Mouse (Mus musculus) midbrain, embryonic 10.5 days (tissue): ENCODE measurements at regions not wholly inside any gene's neighbourhood (a gene's known extent, or its start where the extent isn't known, plus 50 kb on each side); places are given as distances from the start of the nearest gene placed in this dataset.

Experiments
- DNase-seq: peaks from one replicate; pipeline ENCODE4 v3.0.0-alpha.2; 2017; ENCODE audit warnings: low spot score
- H3K27ac ChIP-seq: fragments of 300-500 bp; sonication (generic); replicated peaks from 2 replicates; pipeline ENCODE4 v1.5.1; 2016; ENCODE audit warnings: mild to moderate bottlenecking
- H3K27me3 ChIP-seq: fragments of 300-500 bp; sonication (generic); 2 replicates; pipeline ENCODE4 v1.6.1; 2016; ENCODE audit warnings: low read depth, mild to moderate bottlenecking; ENCODE audit not compliant: poor library complexity, severe bottlenecking
- H3K36me3 ChIP-seq: fragments of 300-500 bp; sonication (generic); 2 replicates; pipeline ENCODE4 v1.6.1; 2016; ENCODE audit warnings: mild to moderate bottlenecking, moderate library complexity
- H3K4me1 ChIP-seq: fragments of 300-500 bp; sonication (generic); 2 replicates; pipeline ENCODE4 v1.6.1; 2016
- H3K4me3 ChIP-seq: fragments of 300-500 bp; sonication (generic); 2 replicates; pipeline ENCODE4 v1.5.1; 2016; ENCODE audit warnings: mild to moderate bottlenecking, moderate library complexity
- H3K9me3 ChIP-seq: fragments of 300-500 bp; sonication (generic); replicated peaks from 2 replicates; pipeline ENCODE4 v1.6.1; 2016; ENCODE audit warnings: mild to moderate bottlenecking
- WGBS: fragments of 180-500 bp; shearing (Covaris S2); methylation state at CpG from one replicate; pipeline ENCODE4 v1.1.7; 2016; 5-methylcytosine and 5-hydroxymethylcytosine counted together

DNA sequence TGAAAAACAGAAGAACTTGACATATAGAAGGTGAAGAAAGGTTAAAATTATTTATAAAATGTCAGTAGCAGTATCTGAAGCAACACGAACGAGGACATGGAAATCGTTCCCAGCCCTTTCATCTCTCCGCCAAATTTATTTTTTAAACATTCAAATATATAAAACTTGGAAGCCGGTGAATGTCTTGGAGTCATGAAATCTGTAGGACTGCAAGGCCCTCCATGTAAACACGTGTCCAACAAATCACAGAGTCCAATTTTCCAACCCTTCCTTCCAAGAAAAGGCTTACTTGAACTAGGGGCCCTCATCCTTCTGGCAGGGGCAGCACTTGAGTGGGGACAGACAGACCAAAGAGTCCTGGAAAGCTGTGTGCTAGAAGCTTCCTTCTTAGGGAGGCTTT is 237.0 kb downstream of the Map2k4 start:
- no peaks in the 10 kb centered on the region for H3K27me3 ChIP-seq
- WGBS = 89% methylated on average over 6 of the region's 6 CpGs
- no peak overlapping the region for H3K4me3 ChIP-seq
- no peak overlapping the region for H3K27ac ChIP-seq
- H3K4me1 ChIP-seq = no peaks in the 10 kb centered on the region
- DNase-seq = no peak
- H3K9me3 ChIP-seq = no peaks in the 10 kb centered on the region
- H3K36me3 ChIP-seq = no peaks in the 10 kb centered on the region

DNA sequence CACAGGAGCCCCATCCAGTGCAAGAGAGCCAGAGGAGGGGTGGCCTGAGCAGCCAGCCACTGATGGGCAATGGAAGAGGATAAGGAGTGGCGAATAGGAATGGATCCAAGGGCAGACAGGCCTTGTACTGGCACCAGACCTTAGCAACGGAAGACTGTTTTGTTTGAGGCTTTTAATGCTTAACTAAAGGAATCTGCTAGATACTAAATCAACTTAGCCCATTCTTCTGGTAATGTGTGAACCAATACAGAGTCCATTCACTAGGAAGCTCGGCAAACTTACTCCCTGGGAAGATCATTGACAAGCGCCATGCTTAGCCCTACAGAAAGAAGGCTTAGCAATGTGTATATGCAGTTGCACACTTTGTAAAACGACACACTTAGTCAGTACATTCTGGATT is 243.8 kb downstream of the Map2k4 start:
- Histone ChIP-seq H3K4me3 (no peak overlapping the region), H3K27me3 (no peaks in the 10 kb centered on the region), H3K27ac (no peak overlapping the region), H3K36me3 (no peaks in the 10 kb centered on the region), H3K9me3 (no peaks in the 10 kb centered on the region), H3K4me1 (no peaks in the 10 kb centered on the region)
- no peak for DNase-seq
- WGBS = 85% methylated on average over 5 of the region's 5 CpGs

DNA sequence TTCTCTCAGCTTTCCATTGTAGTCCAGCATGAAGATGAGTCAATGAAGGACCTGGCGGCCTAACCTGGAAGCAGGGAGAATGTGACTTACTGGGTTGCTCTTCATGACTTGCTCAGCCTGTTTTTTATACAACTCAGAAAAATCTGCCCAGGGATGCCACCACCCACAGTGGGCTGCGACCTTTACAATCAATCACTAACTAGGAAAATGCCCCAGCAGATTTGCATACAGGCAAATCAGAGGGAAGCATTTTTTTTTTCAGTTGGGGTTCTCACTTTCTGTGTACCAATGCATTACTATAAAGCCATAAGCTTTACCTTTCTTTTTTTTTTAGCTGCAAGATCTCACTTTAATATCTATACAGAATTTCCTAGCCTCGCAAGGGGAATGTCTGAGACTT is 244.5 kb downstream of the Map2k4 start:
- no peak for DNase-seq

DNA sequence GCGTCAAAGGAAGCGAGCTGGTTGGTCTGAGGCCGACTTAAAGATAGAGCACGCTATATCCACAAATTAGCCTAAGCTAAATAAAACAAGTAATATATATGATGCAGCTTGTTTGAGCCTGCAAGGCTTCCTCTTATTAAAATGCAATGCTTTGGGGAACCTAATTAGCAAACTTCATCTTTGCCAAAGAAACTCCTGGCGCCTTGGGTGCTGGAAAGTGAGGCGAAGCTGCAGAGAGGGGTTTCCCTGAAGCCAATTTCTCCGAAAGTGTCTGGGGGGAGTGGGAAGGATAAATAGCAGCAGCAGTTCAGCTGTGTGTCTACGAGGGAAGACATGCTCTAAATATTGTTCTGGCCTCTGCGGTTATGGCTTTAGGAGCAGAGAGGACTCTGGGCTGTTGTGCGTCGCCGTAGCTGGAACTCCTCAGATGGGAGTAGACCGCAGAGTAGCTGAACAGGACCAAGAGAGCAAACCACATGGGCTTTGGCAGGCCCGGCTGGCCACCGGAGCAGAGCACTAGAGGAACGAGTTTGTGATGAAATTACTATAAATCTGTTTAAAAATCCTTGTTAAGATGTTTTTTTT is 251.0 kb downstream of the Map2k4 start:
- Histone ChIP-seq H3K4me3 (no peak overlapping the region), H3K36me3 (no peaks in the 10 kb centered on the region), H3K27me3 (no peaks in the 10 kb centered on the region), H3K4me1 (no peaks in the 10 kb centered on the region), H3K27ac (no peak overlapping the region), H3K9me3 (no peaks in the 10 kb centered on the region)
- WGBS = 93% methylated on average over 16 of the region's 16 CpGs
- no peak for DNase-seq

More for the DNA sequence above, 244.5 kb downstream of the Map2k4 start:
- H3K4me1 ChIP-seq = no peaks in the 10 kb centered on the region
- no peak overlapping the region for H3K27ac ChIP-seq
- H3K27me3 ChIP-seq = no peaks in the 10 kb centered on the region
- no peaks in the 10 kb centered on the region for H3K36me3 ChIP-seq
- no peak overlapping the region for H3K4me3 ChIP-seq
- 85% methylated on average over 3 of the region's 3 CpGs for WGBS
- no peaks in the 10 kb centered on the region for H3K9me3 ChIP-seq

DNA sequence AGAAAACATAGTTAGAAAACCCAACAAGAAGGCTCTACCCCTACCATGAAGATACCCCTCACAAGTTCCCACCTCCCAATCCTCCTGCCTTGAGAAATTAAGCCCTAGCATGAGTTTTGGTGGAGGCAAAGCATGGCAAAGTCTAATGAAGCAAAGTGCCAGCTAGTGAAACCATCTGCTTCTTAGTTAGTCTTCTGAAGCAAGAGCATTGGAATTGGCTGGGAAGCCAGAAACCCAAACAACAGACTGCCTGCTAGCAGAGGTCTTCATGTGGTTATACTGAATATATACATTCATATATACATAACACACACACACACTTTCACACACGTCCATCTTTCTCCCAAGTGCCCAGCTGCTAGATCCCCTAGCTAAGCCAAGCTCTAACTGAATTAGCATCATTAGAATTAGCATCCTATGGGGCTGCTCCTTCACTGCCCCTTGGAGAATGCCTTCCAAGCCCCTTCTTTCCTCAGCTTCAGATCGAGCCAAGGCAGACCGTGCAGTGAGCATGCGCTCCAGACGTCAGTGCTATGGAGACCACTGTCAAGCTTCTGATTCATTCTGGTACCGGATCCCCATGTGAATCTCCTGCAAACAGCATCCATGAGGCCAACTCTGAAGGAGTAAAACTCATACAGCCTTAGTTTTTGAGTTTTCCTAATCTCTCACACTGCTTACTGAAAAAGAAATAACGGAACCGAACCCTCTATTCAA is 252.2 kb downstream of the Map2k4 start:
- no peaks in the 10 kb centered on the region for H3K9me3 ChIP-seq
- no peak overlapping the region for H3K27ac ChIP-seq
- no peak for DNase-seq
- no peak overlapping the region for H3K4me3 ChIP-seq
- H3K36me3 ChIP-seq = no peaks in the 10 kb centered on the region
- no peaks in the 10 kb centered on the region for H3K4me1 ChIP-seq
- no peaks in the 10 kb centered on the region for H3K27me3 ChIP-seq
- WGBS = 89% methylated on average over 8 of the region's 8 CpGs

DNA sequence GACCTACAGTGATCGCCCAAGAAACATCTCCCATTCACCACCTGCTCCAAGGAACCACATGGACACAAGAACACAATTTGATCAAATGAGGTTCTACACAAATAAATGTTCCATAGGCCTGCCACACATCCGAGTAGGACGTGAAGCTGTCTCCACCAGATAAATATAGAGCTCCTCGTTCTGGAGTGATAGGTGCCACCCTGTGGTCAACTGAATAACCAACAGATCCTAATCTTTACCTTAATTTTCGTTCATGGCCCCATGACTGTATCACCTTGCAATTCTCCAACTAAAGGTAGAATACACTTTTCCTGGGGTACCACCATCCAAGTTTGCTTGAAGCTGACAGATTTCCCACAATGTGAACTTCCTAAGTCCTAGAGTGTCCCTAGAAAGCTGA is 257.4 kb downstream of the Map2k4 start:
- Histone ChIP-seq H3K4me1 (no peaks in the 10 kb centered on the region), H3K27ac (no peak overlapping the region), H3K36me3 (no peaks in the 10 kb centered on the region), H3K4me3 (no peak overlapping the region), H3K27me3 (no peaks in the 10 kb centered on the region), H3K9me3 (no peaks in the 10 kb centered on the region)
- 80% methylated on average over 5 of the region's 5 CpGs for WGBS
- DNase-seq = no peak

DNA sequence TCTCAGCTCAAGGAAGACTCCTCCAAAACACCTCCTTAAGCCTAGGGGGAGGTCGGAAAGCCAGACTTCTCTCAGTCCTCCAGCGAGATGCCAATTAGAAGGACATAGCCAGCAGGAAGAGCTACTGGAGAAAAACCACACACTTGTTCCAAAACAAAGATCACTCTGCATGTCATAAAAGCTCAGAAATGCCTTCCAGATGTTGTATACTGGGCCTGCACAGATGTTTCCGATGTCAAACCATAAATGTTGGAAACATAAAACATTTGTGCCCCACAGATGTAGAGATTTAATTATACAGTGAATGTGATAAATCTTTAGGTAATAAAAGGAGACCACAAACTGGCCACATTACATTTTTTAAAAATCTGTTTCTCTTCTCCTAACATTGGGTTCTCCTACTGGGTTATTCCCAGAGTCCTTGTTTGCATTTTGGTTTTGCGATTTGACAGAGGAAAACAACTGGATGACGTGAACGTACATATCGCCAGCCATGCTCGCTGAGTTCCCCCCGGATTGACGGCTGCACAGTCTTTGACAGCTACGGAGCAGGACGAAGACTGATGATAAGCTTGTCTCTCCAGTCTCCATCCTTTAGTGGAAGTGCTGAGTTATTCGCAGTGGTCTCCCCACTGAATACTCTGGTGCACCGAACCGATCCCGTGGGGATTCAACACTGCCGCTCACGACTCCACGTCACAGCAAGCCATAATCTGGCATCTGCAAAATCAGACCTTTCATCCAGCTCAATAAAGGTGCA is 235.5 kb upstream of the Myocd start:
- no peaks in the 10 kb centered on the region for H3K9me3 ChIP-seq
- no peak overlapping the region for H3K4me3 ChIP-seq
- no peak overlapping the region for H3K27ac ChIP-seq
- DNase-seq = no peak
- no peaks in the 10 kb centered on the region for H3K36me3 ChIP-seq
- WGBS = 90% methylated on average over 19 of the region's 19 CpGs
- no peaks in the 10 kb centered on the region for H3K27me3 ChIP-seq
- no peaks in the 10 kb centered on the region for H3K4me1 ChIP-seq

DNA sequence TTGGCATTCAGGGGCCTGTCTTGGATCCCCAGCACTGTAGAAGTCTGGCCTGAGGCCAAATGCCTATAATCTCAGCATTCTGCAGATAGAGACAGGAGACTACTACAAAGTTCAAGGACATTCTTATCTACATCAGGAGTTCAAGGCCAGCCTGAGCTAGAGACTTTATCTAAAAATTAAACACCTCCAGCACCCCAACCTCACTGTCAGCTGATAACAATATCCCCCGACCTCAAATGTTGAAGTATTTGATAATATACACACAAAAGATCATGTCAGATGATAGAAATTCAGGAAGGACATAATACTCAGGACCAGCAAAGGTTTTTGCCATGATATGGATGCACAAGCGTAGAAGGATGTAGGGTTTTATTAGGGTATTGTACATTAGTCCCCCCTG is 228.2 kb upstream of the Myocd start:
- no peak overlapping the region for H3K27ac ChIP-seq
- 87% methylated on average over 2 of the region's 2 CpGs for WGBS
- no peak for DNase-seq
- H3K9me3 ChIP-seq = no peaks in the 10 kb centered on the region
- H3K4me1 ChIP-seq = peaks cover 9% of the 10 kb centered on the region
- no peaks in the 10 kb centered on the region for H3K27me3 ChIP-seq
- no peak overlapping the region for H3K4me3 ChIP-seq
- H3K36me3 ChIP-seq = no peaks in the 10 kb centered on the region

GRCm38 (mm10) chr11:65497415-65497814 is 227.6 kb upstream of the Myocd start:
- no peak for DNase-seq
- 93% methylated on average over 6 of the region's 6 CpGs for WGBS
- Histone ChIP-seq H3K36me3 (no peaks in the 10 kb centered on the region), H3K27ac (no peak overlapping the region), H3K4me3 (no peak overlapping the region), H3K27me3 (no peaks in the 10 kb centered on the region), H3K4me1 (peaks cover 9% of the 10 kb centered on the region), H3K9me3 (no peaks in the 10 kb centered on the region)

- Histone ChIP-seq H3K9me3 (no peaks in the 10 kb centered on the region), H3K27me3 (no peaks in the 10 kb centered on the region), H3K27ac (no peak overlapping the region), H3K4me3 (0 out of 2 replicates have a peak overlapping the region, but pooled peaks have one; percentile 21), H3K4me1 (peaks cover 9% of the 10 kb centered on the region), H3K36me3 (no peaks in the 10 kb centered on the region)
- 23% methylated on average over 11 of the region's 11 CpGs for WGBS
- DNase-seq = peak; percentile 21
Observed at GRCm38 (mm10) chr11:65495034-65495433, 225.2 kb upstream of the Myocd start.

GRCm38 (mm10) chr11:65490426-65490825 is 220.6 kb upstream of the Myocd start:
- H3K27ac ChIP-seq = no peak overlapping the region
- DNase-seq = no peak
- WGBS = 97% methylated on average over 3 of the region's 3 CpGs
- no peaks in the 10 kb centered on the region for H3K27me3 ChIP-seq
- no peaks in the 10 kb centered on the region for H3K36me3 ChIP-seq
- no peak overlapping the region for H3K4me3 ChIP-seq
- peaks cover 8% of the 10 kb centered on the region for H3K4me1 ChIP-seq
- H3K9me3 ChIP-seq = no peaks in the 10 kb centered on the region

DNA sequence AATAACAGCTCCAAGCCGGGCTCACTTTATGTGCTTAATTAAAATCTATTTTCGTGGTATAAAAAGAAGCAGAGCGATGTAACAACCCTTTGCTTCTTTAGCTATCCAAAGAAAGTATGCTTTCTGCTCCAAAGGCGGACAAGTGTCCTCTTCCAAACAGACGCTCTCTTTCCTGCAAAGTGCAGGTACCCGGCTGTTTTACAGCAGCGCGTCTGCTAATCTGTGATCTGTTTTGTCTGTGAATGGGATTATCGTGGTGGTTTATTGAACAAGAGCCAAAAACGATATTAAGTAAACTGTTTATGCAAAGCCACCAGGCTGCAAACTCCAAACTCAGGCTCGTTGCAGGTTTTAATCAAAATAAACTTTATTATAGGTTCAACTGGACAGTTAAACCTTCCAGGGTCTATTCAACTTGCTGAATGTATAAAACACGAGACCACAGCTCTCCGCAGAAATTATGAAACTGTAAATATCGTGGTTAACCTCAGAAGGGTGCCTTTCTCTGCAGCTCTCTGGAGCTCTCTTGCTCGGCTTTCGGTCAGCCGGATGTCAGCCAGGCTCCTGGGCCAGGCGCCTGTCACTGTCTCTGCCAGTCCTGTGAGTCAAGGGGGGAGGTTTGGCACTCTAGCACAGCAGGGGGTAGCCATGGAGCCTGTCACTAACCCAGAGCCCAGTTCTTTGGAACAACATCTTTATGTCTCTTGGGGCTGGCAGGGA is 206.2 kb upstream of the Myocd start:
- WGBS = 84% methylated on average over 18 of the region's 18 CpGs
- Histone ChIP-seq H3K4me1 (no peaks in the 10 kb centered on the region), H3K9me3 (no peaks in the 10 kb centered on the region), H3K36me3 (no peaks in the 10 kb centered on the region), H3K27ac (no peak overlapping the region), H3K4me3 (no peak overlapping the region), H3K27me3 (no peaks in the 10 kb centered on the region)
- DNase-seq = no peak
